Mouse (Mus musculus): Measurements from ENCODE around the gene Rdh7. TPM values are rescaled to one million over a fixed set of nuclear protein-coding genes. Genes with fewer than 3 reads are reported as not detected.
A peak's percentile ranks its signal among the peaks of the same experiment; 100 is the strongest.

Gene Rdh7
- polyA plus RNA-seq, 1 experiment: not detected

- Histone ChIP-seq H3K36me3 (ENCODE audit: control insufficient read depth, insufficient read depth) (no peaks in the 10 kb centered on the region), H3K4me3 (no peak overlapping the region), H3K4me2 (ENCODE audit: low read depth) (peak overlapping the region; percentile 38), H3K79me2 (ENCODE audit: control insufficient read depth, insufficient read depth) (no peaks in the 10 kb centered on the region), H3ac (ENCODE audit: control insufficient read depth, insufficient read length) (no peak overlapping the region), H3K27me3 (ENCODE audit: control insufficient read depth, insufficient read depth, insufficient read length) (peaks cover 8% of the 10 kb centered on the region)
- no peak for TF ChIP-seq REST (IDR thresholded peaks at IDR 0.05; ENCODE audit: insufficient read depth, insufficient read length)
- TF ChIP-seq POLR2AphosphoS2 (IDR thresholded peaks at IDR 0.05; ENCODE audit: insufficient read length, low read depth): no peak
- TF ChIP-seq USF1 (IDR thresholded peaks at IDR 0.05; ENCODE audit: low read depth): no peak
- TF ChIP-seq TCF12 (IDR thresholded peaks at IDR 0.05; ENCODE audit: insufficient read depth, poor library complexity, severe bottlenecking): no peak
These were observed 10.2 kb downstream of the Rdh7 start for GRCm38 (mm10) chr10:127878262-127879057.

GRCm38 (mm10) chr10:127877681-127878080, 10.9 kb downstream of the Rdh7 start:
- Histone ChIP-seq H3K4me2 (ENCODE audit: low read depth) (no peak overlapping the region), H3K4me3 (no peak overlapping the region), H3K36me3 (ENCODE audit: control insufficient read depth, insufficient read depth) (no peaks in the 10 kb centered on the region), H3K27me3 (ENCODE audit: control insufficient read depth, insufficient read depth, insufficient read length) (peaks cover 6% of the 10 kb centered on the region), H3K79me2 (ENCODE audit: control insufficient read depth, insufficient read depth) (no peaks in the 10 kb centered on the region), H3ac (ENCODE audit: control insufficient read depth, insufficient read length) (no peak overlapping the region)
- TF ChIP-seq CEBPB (IDR thresholded peaks at IDR 0.05; ENCODE audit: insufficient read depth, poor library complexity, severe bottlenecking) (no peak), TCF12 (IDR thresholded peaks at IDR 0.05; ENCODE audit: insufficient read depth, poor library complexity, severe bottlenecking) (no peak), USF1 (IDR thresholded peaks at IDR 0.05; ENCODE audit: low read depth) (no peak), POLR2A (IDR thresholded peaks at IDR 0.05; ENCODE audit: insufficient read length, low read depth) (no peak), MYOD1 (IDR thresholded peaks at IDR 0.05; ENCODE audit: control insufficient read depth in 1 of 3, insufficient read length in 2 of 3, low read depth in 2 of 3) (no peak), E2F4 (IDR thresholded peaks at IDR 0.05; ENCODE audit: insufficient read depth) (no peak), MYOG (IDR thresholded peaks at IDR 0.05; ENCODE audit: control insufficient read depth in 1 of 3, insufficient read depth in 1 of 3, insufficient read length in 2 of 3, low read depth in 2 of 3) (no peak), POLR2AphosphoS2 (IDR thresholded peaks at IDR 0.05; ENCODE audit: insufficient read length, low read depth) (no peak)

GRCm38 (mm10) chr10:127872484-127872883, 16.1 kb downstream of the Rdh7 start:
- Histone ChIP-seq H3K79me2 (ENCODE audit: control insufficient read depth, insufficient read depth) (no peaks in the 10 kb centered on the region), H3K4me3 (no peak overlapping the region), H3K4me2 (ENCODE audit: low read depth) (no peak overlapping the region), H3ac (ENCODE audit: control insufficient read depth, insufficient read length) (no peak overlapping the region), H3K27me3 (ENCODE audit: control insufficient read depth, insufficient read depth, insufficient read length) (peaks cover 10% of the 10 kb centered on the region), H3K36me3 (ENCODE audit: control insufficient read depth, insufficient read depth) (no peaks in the 10 kb centered on the region)
- TF ChIP-seq E2F4 (IDR thresholded peaks at IDR 0.05; ENCODE audit: insufficient read depth) (no peak), TCF12 (IDR thresholded peaks at IDR 0.05; ENCODE audit: insufficient read depth, poor library complexity, severe bottlenecking) (no peak), MYOD1 (IDR thresholded peaks at IDR 0.05; ENCODE audit: control insufficient read depth in 1 of 3, insufficient read length in 2 of 3, low read depth in 2 of 3) (peak in 1 of 3 experiments; percentile 26)

- Histone ChIP-seq H3K4me2 (ENCODE audit: low read depth) (no peak within 1 kb of the TSS), H3ac (ENCODE audit: control insufficient read depth, insufficient read length) (no peak within 1 kb of the TSS), H3K27me3 (ENCODE audit: control insufficient read depth, insufficient read depth, insufficient read length) (peaks cover 11% of the 10 kb centered on the region), H3K79me2 (ENCODE audit: control insufficient read depth, insufficient read depth) (no peaks in the 10 kb centered on the region), H3K36me3 (ENCODE audit: control insufficient read depth, insufficient read depth) (no peaks in the 10 kb centered on the region), H3K4me3 (no peak within 1 kb of the TSS)
- TF ChIP-seq USF1 (IDR thresholded peaks at IDR 0.05; ENCODE audit: low read depth) (no peak), MAX (IDR thresholded peaks at IDR 0.05; ENCODE audit: low read depth) (no peak), POLR2AphosphoS2 (IDR thresholded peaks at IDR 0.05; ENCODE audit: insufficient read length, low read depth) (no peak)
These were observed 22.4 kb downstream of the Rdh7 start, which contains the start of gene Rdh16f2 for GRCm38 (mm10) chr10:127866232-127866631. Gene Rdh16f2, plus strand, starts transcription at chr10:127866474.

- no peaks in the 10 kb centered on the region for H3K36me3 ChIP-seq (ENCODE audit: control insufficient read depth, insufficient read depth)
- H3K4me3 ChIP-seq: no peak overlapping the region
- H3K4me2 ChIP-seq (ENCODE audit: low read depth): no peak overlapping the region
- H3ac ChIP-seq (ENCODE audit: control insufficient read depth, insufficient read length): no peak overlapping the region
- TF ChIP-seq MAX (IDR thresholded peaks at IDR 0.05; ENCODE audit: low read depth): no peak
- TF ChIP-seq TCF3 (IDR thresholded peaks at IDR 0.05; ENCODE audit: insufficient read length, low read depth): no peak
- TF ChIP-seq MYOD1 (IDR thresholded peaks at IDR 0.05; ENCODE audit: control insufficient read depth in 1 of 3, insufficient read length in 2 of 3, low read depth in 2 of 3): no peak
- no peak for TF ChIP-seq POLR2AphosphoS2 (IDR thresholded peaks at IDR 0.05; ENCODE audit: insufficient read length, low read depth)
- no peak for TF ChIP-seq SRF (IDR thresholded peaks at IDR 0.05; ENCODE audit: control insufficient read depth, insufficient read length, low read depth)
- TF ChIP-seq E2F4 (IDR thresholded peaks at IDR 0.05; ENCODE audit: insufficient read depth): no peak
- no peak for TF ChIP-seq TCF12 (IDR thresholded peaks at IDR 0.05; ENCODE audit: insufficient read depth, poor library complexity, severe bottlenecking)
- H3K27me3 ChIP-seq (ENCODE audit: control insufficient read depth, insufficient read depth, insufficient read length): peaks cover 19% of the 10 kb centered on the region
- no peaks in the 10 kb centered on the region for H3K79me2 ChIP-seq (ENCODE audit: control insufficient read depth, insufficient read depth)
These were observed 23.7 kb downstream of the Rdh7 start for GRCm38 (mm10) chr10:127864931-127865330.

Measured in myocyte (in vitro differentiated cells).